Mouse (Mus musculus): ENCODE results near the gene Pik3c2g. TPM values are rescaled to one million over a fixed set of nuclear protein-coding genes. Genes with fewer than 3 reads are reported as not detected.

The Pik3c2g gene
- total and polyA plus RNA-seq, 3 experiments, result not detected

GRCm38 (mm10) chr6:139877476-139878361 lies 290.7 kb downstream of the Pik3c2g start:
- H3K4me1 ChIP-seq (ENCODE audit: control insufficient read depth, insufficient read depth, low read length), result peaks cover 5% of the 10 kb centered on the region
- peak; percentile 16 to 36 for DNase-seq
- WGBS, result 37% methylated on average over 6 of the region's 6 CpGs
- H3K79me2 ChIP-seq (replicated peaks; ENCODE audit: control insufficient read depth, insufficient read depth, low read length), result no peaks in the 10 kb centered on the region
- peak overlapping the region; percentile 69 for H3K27ac ChIP-seq
- H3K27me3 ChIP-seq (ENCODE audit: control insufficient read depth, insufficient read depth, low read length), result no peaks in the 10 kb centered on the region
- intact Hi-C loops (cut with DNase I), result loop anchor here (10.0 kb wide), 1 partner anchor 277 kb away; no protein-coding TSS in a partner anchor
- H3K9ac ChIP-seq (ENCODE audit: low read depth, low read length), result no peak overlapping the region
- H3K36me3 ChIP-seq (ENCODE audit: control insufficient read depth, insufficient read depth, low read length), result no peaks in the 10 kb centered on the region; the same call in 1 of the 2 replicates
- TF ChIP-seq EP300 (IDR thresholded peaks at IDR 0.05; ENCODE audit: insufficient read depth, low read depth, low read length) (no peak), CTCF (IDR thresholded peaks at IDR 0.05) (no peak), POLR2A (IDR thresholded peaks at IDR 0.05; ENCODE audit: insufficient read depth, low read depth, low read length) (no peak)
- no peak overlapping the region for H3K4me3 ChIP-seq

GRCm38 (mm10) chr6:139878362-139878696 lies 291.3 kb downstream of the Pik3c2g start:
- H3K4me3 ChIP-seq, result no peak overlapping the region
- TF ChIP-seq CTCF (IDR thresholded peaks at IDR 0.05) (no peak), EP300 (IDR thresholded peaks at IDR 0.05; ENCODE audit: insufficient read depth, low read depth, low read length) (no peak)
- intact Hi-C loops (cut with DNase I), result loop anchor here (10.0 kb wide), 1 partner anchor 276 kb away; no protein-coding TSS in a partner anchor
- 11% methylated on average over 1 of the region's 1 CpGs for WGBS
- no peak overlapping the region for H3K9ac ChIP-seq (ENCODE audit: low read depth, low read length)
- peaks cover 5% of the 10 kb centered on the region for H3K4me1 ChIP-seq (ENCODE audit: control insufficient read depth, insufficient read depth, low read length)
- DNase-seq, result peak in 1 of 2 experiments; percentile 12
- H3K27ac ChIP-seq, result peak overlapping the region; percentile 69
- H3K27me3 ChIP-seq (ENCODE audit: control insufficient read depth, insufficient read depth, low read length), result no peaks in the 10 kb centered on the region
- no peaks in the 10 kb centered on the region for H3K79me2 ChIP-seq (replicated peaks; ENCODE audit: control insufficient read depth, insufficient read depth, low read length)
- H3K36me3 ChIP-seq (ENCODE audit: control insufficient read depth, insufficient read depth, low read length), result no peaks in the 10 kb centered on the region; the same call in 1 of the 2 replicates

- Histone ChIP-seq H3K36me3 (ENCODE audit: control insufficient read depth, insufficient read depth, low read length) (no peaks in the 10 kb centered on the region; the same call in 1 of the 2 replicates), H3K4me3 (no peak overlapping the region), H3K9ac (ENCODE audit: low read depth, low read length) (no peak overlapping the region), H3K79me2 (replicated peaks; ENCODE audit: control insufficient read depth, insufficient read depth, low read length) (no peaks in the 10 kb centered on the region), H3K27me3 (ENCODE audit: control insufficient read depth, insufficient read depth, low read length) (no peaks in the 10 kb centered on the region), H3K27ac (no peak overlapping the region), H3K4me1 (ENCODE audit: control insufficient read depth, insufficient read depth, low read length) (peaks cover 2% of the 10 kb centered on the region)
- no peak for TF ChIP-seq POLR2A (IDR thresholded peaks at IDR 0.05; ENCODE audit: insufficient read depth, low read depth, low read length)
- no peak for TF ChIP-seq EP300 (IDR thresholded peaks at IDR 0.05; ENCODE audit: insufficient read depth, low read depth, low read length)
- TF ChIP-seq CTCF (IDR thresholded peaks at IDR 0.05), result no peak
- no peak for DNase-seq
- WGBS, result 68% methylated on average over 2 of the region's 2 CpGs
- intact Hi-C loops (cut with DNase I), result no loop called here
Measured at GRCm38 (mm10) chr6:139882076-139882475, 295.1 kb downstream of the Pik3c2g start.

GRCm38 (mm10) chr6:139887175-139887574 lies 300.2 kb downstream of the Pik3c2g start:
- intact Hi-C loops (cut with DNase I), result no loop called here
- no peaks in the 10 kb centered on the region for H3K27me3 ChIP-seq (ENCODE audit: control insufficient read depth, insufficient read depth, low read length)
- no peak overlapping the region for H3K27ac ChIP-seq
- no peak overlapping the region for H3K4me3 ChIP-seq
- no peak for DNase-seq
- no peak for TF ChIP-seq CTCF (IDR thresholded peaks at IDR 0.05)
- no peak overlapping the region for H3K9ac ChIP-seq (ENCODE audit: low read depth, low read length)
- H3K36me3 ChIP-seq (ENCODE audit: control insufficient read depth, insufficient read depth, low read length), result no peaks in the 10 kb centered on the region
- H3K79me2 ChIP-seq (replicated peaks; ENCODE audit: control insufficient read depth, insufficient read depth, low read length), result no peaks in the 10 kb centered on the region
- H3K4me1 ChIP-seq (ENCODE audit: control insufficient read depth, insufficient read depth, low read length), result no peaks in the 10 kb centered on the region

- no peak for DNase-seq
- WGBS, result 40% methylated on average over 2 of the region's 2 CpGs
- Histone ChIP-seq H3K79me2 (replicated peaks; ENCODE audit: control insufficient read depth, insufficient read depth, low read length) (no peaks in the 10 kb centered on the region), H3K27ac (no peak overlapping the region), H3K4me1 (ENCODE audit: control insufficient read depth, insufficient read depth, low read length) (no peaks in the 10 kb centered on the region), H3K36me3 (ENCODE audit: control insufficient read depth, insufficient read depth, low read length) (no peaks in the 10 kb centered on the region), H3K27me3 (ENCODE audit: control insufficient read depth, insufficient read depth, low read length) (no peaks in the 10 kb centered on the region), H3K9ac (ENCODE audit: low read depth, low read length) (no peak overlapping the region), H3K4me3 (no peak overlapping the region)
- TF ChIP-seq POLR2A (IDR thresholded peaks at IDR 0.05; ENCODE audit: insufficient read depth, low read depth, low read length), result no peak
- no peak for TF ChIP-seq EP300 (IDR thresholded peaks at IDR 0.05; ENCODE audit: insufficient read depth, low read depth, low read length)
- TF ChIP-seq CTCF (IDR thresholded peaks at IDR 0.05), result no peak
- intact Hi-C loops (cut with DNase I), result no loop called here
Measured at GRCm38 (mm10) chr6:139895637-139896036, 308.6 kb downstream of the Pik3c2g start.

- intact Hi-C loops (cut with DNase I), result no loop called here
- Histone ChIP-seq H3K27ac (no peak overlapping the region), H3K9ac (ENCODE audit: low read depth, low read length) (no peak overlapping the region), H3K79me2 (replicated peaks; ENCODE audit: control insufficient read depth, insufficient read depth, low read length) (no peaks in the 10 kb centered on the region), H3K27me3 (ENCODE audit: control insufficient read depth, insufficient read depth, low read length) (no peaks in the 10 kb centered on the region), H3K4me1 (ENCODE audit: control insufficient read depth, insufficient read depth, low read length) (no peaks in the 10 kb centered on the region), H3K4me3 (no peak overlapping the region), H3K36me3 (ENCODE audit: control insufficient read depth, insufficient read depth, low read length) (no peaks in the 10 kb centered on the region)
- no peak for DNase-seq
- TF ChIP-seq EP300 (IDR thresholded peaks at IDR 0.05; ENCODE audit: insufficient read depth, low read depth, low read length) (no peak), CTCF (IDR thresholded peaks at IDR 0.05) (no peak), POLR2A (IDR thresholded peaks at IDR 0.05; ENCODE audit: insufficient read depth, low read depth, low read length) (no peak)
- WGBS, result 93% methylated on average over 8 of the region's 8 CpGs
Measured at GRCm38 (mm10) chr6:139899630-139900151, 312.7 kb downstream of the Pik3c2g start.
